Mouse (Mus musculus) brain, embryonic 14.5 days (tissue): Measurements from ENCODE around the gene Lrrk1.

Source experiments
- CTCF ChIP-seq: fragments of 200-500 bp; IDR thresholded peaks from 2 replicates; pipeline ENCODE4 v1.5.1; 2012; ENCODE audit warnings: inconsistent platforms, mild to moderate bottlenecking, moderate library complexity, borderline replicate concordance; ENCODE audit not compliant: insufficient read depth, insufficient read length; ENCODE audit errors: extremely low read depth
- POLR2A ChIP-seq: fragments of 200-500 bp; IDR thresholded peaks from 2 replicates; pipeline ENCODE4 v1.6.1; 2012; ENCODE audit warnings: mild to moderate bottlenecking, inconsistent platforms, borderline replicate concordance; ENCODE audit not compliant: poor library complexity, insufficient read depth, insufficient read length, severe bottlenecking; ENCODE audit errors: extremely low read depth

DNA sequence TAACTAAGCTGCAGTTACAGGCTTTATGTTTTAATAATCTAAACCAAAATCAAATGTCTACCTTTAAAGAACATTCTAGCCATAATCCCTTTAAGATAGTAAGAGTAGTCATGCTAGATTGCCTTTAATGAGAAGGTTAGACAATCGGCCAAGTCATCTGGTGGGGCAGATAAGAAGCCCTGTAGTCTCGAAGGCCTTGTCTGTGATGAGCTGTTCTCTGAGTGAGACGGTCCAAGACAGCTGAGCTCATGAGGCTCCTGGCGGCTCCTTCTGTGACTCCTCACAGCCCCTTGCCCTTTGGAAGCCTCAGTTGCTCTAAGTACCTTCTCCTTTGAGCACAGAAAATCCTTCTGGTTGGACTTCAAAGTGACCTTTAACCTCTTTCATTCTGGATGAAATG, 211.2 kb downstream of the Lrrk1 start:
- TF ChIP-seq CTCF (no peak), POLR2A (no peak)
